Mouse (Mus musculus) T-helper 2 cell (primary cell): ENCODE measurements around the gene Gna11.

Experiments used
- in situ Hi-C: fragments of 300-600 bp; cut with MboI, MseI; formaldehyde crosslinking; loops from one replicate; pipeline ENCODE4 v1.15.1; 2025; ENCODE audit warnings: high pct_unique_total_duplicates

The Gna11 gene

GRCm38 (mm10) chr10:81565257-81566228 lies 20.6 kb upstream of the Gna11 start:
- in situ Hi-C loops = loop anchor here (5.0 to 10.0 kb wide), 2 partner anchors 37 to 1439 kb away; partner anchors contain the start of gene Tle6

GRCm38 (mm10) chr10:81564734-81565133 lies 19.7 kb upstream of the Gna11 start:
- in situ Hi-C loops = loop anchor here (5.0 to 10.0 kb wide), 2 partner anchors 38 to 1440 kb away; partner anchors contain the start of gene Tle6

GRCm38 (mm10) chr10:81564216-81564615 lies 19.2 kb upstream of the Gna11 start:
- in situ Hi-C loops = loop anchor here (10.0 kb wide), 1 partner anchor 1441 kb away; no protein-coding TSS in a partner anchor

GRCm38 (mm10) chr10:81563481-81563880 lies 18.5 kb upstream of the Gna11 start:
- in situ Hi-C loops = loop anchor here (10.0 kb wide), 1 partner anchor 1441 kb away; no protein-coding TSS in a partner anchor

GRCm38 (mm10) chr10:81562411-81562810 lies 17.4 kb upstream of the Gna11 start:
- in situ Hi-C loops = loop anchor here (10.0 kb wide), 1 partner anchor 1442 kb away; no protein-coding TSS in a partner anchor

GRCm38 (mm10) chr10:81560719-81561459 lies 15.9 kb upstream of the Gna11 start:
- in situ Hi-C loops = loop anchor here (10.0 kb wide), 1 partner anchor 1444 kb away; no protein-coding TSS in a partner anchor

- in situ Hi-C loops = loop anchor here (10.0 kb wide), 1 partner anchor 1445 kb away; no protein-coding TSS in a partner anchor
These were observed 14.9 kb upstream of the Gna11 start for GRCm38 (mm10) chr10:81559627-81560539.

GRCm38 (mm10) chr10:81559163-81559626 lies 14.2 kb upstream of the Gna11 start, which contains the start of gene Aes:
Gene Aes (plus strand): TSS chr10:81559488.
- in situ Hi-C loops = no loop called here

- in situ Hi-C loops = no loop called here
These were observed 12.5 kb upstream of the Gna11 start for GRCm38 (mm10) chr10:81557491-81557890.

GRCm38 (mm10) chr10:81556282-81556681 lies 11.3 kb upstream of the Gna11 start:
- in situ Hi-C loops = no loop called here

- in situ Hi-C loops = no loop called here
These were observed 9.1 kb upstream of the Gna11 start for GRCm38 (mm10) chr10:81553807-81554755.

GRCm38 (mm10) chr10:81553232-81553631 lies 8.2 kb upstream of the Gna11 start:
- in situ Hi-C loops = no loop called here

- in situ Hi-C loops = no loop called here
These were observed 6.7 kb upstream of the Gna11 start for GRCm38 (mm10) chr10:81551597-81552102.

GRCm38 (mm10) chr10:81550257-81550656 lies 5.3 kb upstream of the Gna11 start:
- in situ Hi-C loops = no loop called here

- in situ Hi-C loops = no loop called here
These were observed 4.0 kb upstream of the Gna11 start for GRCm38 (mm10) chr10:81548944-81549343.

- in situ Hi-C loops = no loop called here
These were observed 2.0 kb upstream of the Gna11 start for GRCm38 (mm10) chr10:81546788-81547571.

GRCm38 (mm10) chr10:81546332-81546731 lies 1.3 kb upstream of the Gna11 start:
- in situ Hi-C loops = no loop called here
